Mouse (Mus musculus) natural killer cell, adult 2 months (primary cell): ENCODE results near the gene Nsl1.

Source experiments
- DNase-seq, 2 experiments: peaks; one replicate each; pipeline ENCODE4 v3.0.0; 2022; ENCODE audit warnings: low spot score in 2 of 2

Gene Nsl1

DNA sequence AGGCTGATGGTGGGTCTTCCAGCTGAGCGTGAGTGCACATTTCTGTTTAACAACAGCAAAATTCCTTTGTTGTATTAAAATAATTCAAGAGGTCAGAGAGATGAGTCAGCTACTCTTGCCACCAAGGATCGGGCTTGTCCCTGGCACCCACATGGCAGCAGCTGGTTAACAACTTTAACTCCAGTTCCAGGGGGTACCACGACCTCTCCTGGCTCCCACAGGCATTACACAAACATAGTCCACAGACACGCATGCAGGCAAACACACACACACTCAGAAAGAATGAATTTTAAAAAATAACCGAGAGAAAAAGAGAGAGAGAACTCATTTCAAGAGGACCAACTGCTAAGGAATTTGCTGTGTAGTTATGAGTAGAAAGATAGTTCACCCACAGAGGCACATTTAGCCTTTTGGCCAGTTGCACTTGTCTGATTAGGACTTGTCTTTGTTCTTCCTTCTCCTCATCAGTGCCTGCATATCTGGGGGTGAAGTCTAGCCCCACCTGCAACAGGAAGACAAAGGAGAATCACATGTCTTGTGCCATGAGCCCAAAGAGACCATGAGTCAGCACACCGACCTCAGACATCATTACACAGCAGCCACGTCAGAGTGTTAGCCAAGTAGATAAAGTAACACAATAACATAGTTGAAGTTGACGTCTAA is 7.8 kb upstream of the Nsl1 start:
- DNase-seq: no peak

- DNase-seq: no peak
These were observed 7.3 kb upstream of the Nsl1 start for GRCm38 (mm10) chr1:191055533-191055873.

DNA sequence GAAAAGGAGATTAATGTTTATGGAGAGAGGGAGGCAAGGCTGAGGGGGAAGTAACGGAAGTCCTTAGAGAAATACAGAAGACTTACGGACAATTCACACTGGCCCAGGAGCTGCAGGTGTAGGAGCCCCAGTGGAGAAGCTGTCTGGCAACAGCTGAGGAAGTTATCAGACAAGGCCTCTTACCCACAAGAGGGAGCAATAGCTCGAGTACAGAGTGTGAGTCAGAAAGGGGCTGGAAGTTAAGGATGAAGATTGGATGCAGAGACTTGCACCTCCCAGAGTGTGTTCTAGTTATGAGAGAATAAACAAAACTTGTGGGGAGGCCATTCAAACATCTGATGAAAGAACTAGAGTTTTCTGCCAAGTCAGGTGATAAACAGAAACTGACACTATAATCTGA is 5.4 kb upstream of the Nsl1 start:
- DNase-seq: no peak

- no peak for DNase-seq
These were observed 501 bp upstream of the Nsl1 start for GRCm38 (mm10) chr1:191062241-191062780.

- DNase-seq: no peak
These were observed 888 bp downstream of the Nsl1 start for GRCm38 (mm10) chr1:191063700-191064099.

- no peak for DNase-seq
These were observed 1.7 kb downstream of the Nsl1 start for GRCm38 (mm10) chr1:191064535-191064934.

DNA sequence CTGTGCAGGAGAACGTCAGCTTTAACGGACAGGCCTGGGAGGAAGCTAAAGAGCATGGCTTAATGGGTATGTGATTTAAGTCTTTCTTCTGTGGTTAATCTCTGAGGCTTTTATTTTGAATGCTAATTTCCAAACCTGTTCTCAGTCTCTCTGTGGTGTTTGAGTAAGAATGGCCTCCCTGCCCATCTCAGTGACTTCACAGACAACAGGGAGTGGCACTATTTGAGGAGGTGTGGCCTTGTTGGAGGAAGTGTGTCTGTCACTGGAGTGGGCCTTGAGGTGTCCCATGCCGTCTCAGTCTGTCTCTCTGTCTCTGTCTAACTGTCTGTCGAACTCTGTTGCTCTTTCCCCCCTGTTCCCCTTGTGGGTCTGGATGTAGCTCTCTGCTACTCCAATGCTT is 2.4 kb downstream of the Nsl1 start:
- no peak for DNase-seq

GRCm38 (mm10) chr1:191068377-191068776 is 5.6 kb downstream of the Nsl1 start:
- DNase-seq: no peak

DNA sequence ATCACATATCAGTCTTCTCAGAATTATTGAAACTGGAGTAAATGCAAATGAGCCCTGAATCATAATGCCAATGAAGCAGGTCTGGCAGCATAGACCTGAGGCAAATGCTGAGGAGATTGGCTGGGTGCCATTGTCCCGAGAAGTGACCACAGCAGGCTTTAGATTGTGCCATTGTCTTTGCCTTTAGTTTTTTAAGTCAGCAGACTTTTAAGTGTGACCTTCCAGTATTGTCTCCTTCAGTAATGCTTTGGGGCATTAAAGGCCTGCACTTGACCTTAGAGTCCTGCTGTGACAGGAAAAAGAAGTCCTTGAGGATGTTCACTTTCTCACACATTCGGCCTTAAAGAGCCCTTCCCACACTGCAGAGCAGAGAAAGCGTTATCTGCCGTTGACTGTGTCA is 7.4 kb downstream of the Nsl1 start:
- no peak for DNase-seq

DNA sequence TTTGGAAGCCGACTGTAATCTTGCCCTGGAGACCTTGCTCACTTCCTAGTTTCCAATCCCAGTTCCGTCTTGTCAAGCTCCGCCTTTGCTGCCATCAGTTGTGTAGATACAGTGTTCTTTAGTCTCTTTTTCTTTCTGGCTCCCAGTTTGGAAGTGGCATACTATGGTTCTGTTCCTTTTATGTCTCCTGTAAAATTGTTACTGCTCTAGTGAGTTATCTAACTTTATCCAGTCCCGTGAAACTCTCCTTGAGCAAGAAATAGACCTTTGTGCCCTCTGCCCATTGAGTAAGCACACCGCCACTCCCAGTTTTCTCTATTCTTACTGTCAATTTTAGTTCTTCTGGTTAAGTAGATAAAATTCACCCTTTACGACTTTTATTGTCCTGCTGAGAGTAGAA is 8.8 kb downstream of the Nsl1 start:
- DNase-seq: no peak

DNA sequence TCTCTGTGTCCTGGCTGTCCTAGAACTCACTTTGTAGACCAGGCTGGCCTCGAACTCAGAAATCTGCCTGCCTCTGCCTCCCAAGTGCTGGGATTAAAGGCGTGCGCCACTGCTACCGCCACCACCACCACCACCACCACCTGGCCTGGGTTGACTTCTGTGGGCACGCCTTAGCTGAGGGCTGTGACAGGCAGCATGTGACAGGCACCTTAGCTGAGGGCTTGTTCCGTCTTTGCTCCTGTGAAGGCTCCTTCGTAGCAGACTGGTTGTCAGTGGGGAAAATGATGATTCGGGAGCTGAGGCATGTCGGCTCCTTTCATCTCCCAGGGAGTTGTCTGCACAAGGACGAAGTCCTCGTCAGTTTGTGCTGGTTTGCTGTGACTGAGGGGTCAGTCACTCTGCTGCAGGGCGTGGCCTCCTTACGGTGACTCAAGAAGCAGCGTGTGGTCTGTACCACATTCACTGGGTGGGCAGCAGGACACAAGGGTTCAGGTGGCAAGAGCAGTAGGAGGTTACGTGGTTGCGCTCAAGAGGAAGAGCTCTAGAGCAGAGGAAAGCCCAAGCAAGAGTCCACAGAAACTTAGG is 9.6 kb downstream of the Nsl1 start:
- no peak for DNase-seq

- peak in 1 of 2 experiments; percentile 36 for DNase-seq
These were observed 10.2 kb downstream of the Nsl1 start for GRCm38 (mm10) chr1:191073001-191073400.

- no peak for DNase-seq
These were observed 10.7 kb downstream of the Nsl1 start for GRCm38 (mm10) chr1:191073486-191073885.

- no peak for DNase-seq
These were observed 12.5 kb downstream of the Nsl1 start for GRCm38 (mm10) chr1:191075199-191075883.

- no peak for DNase-seq
These were observed 20.4 kb downstream of the Nsl1 start for GRCm38 (mm10) chr1:191083230-191083629.

DNA sequence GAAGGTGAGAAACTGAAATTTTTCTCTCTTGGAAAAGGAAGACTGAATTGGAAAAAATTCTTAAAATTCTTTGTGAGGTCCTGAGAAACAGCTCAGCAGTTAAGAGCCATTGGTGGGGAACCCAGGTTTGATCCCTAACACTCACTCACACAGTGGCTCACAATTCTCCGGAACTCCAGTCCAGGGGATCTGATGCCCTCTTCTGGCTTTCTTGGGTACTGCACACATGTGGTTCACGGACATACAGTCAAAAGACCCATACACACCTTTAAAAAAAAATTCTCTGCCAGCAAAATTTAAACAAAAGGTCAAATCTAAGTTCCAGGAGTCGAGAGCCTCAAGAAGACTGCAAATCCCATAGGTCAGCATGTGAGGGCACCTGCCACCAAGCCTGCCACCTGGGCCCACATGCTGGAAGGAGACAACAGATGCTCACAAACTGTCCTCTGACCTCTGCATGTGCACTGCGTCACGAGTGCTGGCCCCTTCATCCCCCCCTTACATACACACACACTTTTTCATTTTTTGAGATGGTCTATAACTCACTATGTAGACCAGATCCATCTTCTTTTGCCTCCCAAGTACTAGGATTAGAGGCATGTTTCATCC is 22.2 kb downstream of the Nsl1 start:
- DNase-seq: peak in 1 of 2 experiments; percentile 44

GRCm38 (mm10) chr1:191085597-191085996 is 22.8 kb downstream of the Nsl1 start:
- DNase-seq: peak in 1 of 2 experiments; percentile 29

- no peak for DNase-seq
These were observed 23.6 kb downstream of the Nsl1 start for GRCm38 (mm10) chr1:191086304-191086878.

GRCm38 (mm10) chr1:191086960-191087359 is 24.1 kb downstream of the Nsl1 start:
- no peak for DNase-seq

- no peak for DNase-seq
These were observed 25.1 kb downstream of the Nsl1 start for GRCm38 (mm10) chr1:191087955-191088354.

DNA sequence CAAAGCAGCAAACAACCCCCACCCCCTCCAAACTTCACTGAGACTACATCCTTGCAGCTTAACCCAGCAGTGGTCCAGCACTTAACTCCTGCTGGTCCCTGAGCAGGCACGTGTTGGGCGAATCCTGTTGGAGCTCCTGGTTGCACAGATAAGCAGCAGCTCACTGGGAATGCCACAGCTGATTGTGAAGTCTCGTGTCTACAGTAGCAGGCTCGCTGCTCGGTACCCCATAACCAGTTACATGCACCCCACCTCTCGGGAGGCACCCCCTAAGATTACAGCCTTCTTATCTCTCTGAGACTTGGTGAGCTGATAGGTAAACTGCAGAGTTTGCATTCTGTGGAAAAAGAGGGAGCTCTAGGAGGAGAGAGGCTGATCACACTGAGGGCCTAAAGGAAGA is 26.5 kb downstream of the Nsl1 start:
- no peak for DNase-seq

DNA sequence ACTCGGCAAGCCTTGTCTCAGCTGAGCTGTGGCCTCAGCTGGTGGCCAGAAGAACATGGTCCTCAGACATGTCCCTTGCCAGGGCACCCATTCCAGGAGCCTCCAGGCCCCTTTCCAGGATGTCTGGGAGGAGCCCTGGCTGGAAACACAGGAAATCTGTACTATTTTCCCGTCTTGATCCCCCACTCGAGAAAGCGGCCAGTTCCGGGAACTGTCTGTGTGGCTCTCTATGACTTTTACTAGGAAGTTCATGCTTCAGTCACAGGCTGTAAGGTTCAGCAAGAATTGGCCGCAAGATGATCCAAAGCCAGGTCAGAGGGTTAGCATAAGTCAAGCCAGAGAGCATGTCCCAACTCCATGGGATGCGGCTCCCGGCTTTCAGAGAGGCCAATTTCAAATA is 29.2 kb downstream of the Nsl1 start:
- no peak for DNase-seq
